8 mouse cellular contexts compared by ENCODE assay signal in genomic region chr2:92742025-92742424, GRCm38 (mm10).
DNase-seq lines count a peak whose midpoint lies in the region; ATAC-seq and TF ChIP-seq lines count a peak whose summit lies in the region.

No protein-coding gene starts in this region.

- WGBS in midbrain, embryonic 11.5 days, result 77% methylated on average over 5 of the region's 5 CpGs
- 81% methylated on average over 5 of the region's 5 CpGs for WGBS in midbrain, embryonic 16.5 days
- 36% methylated on average over 5 of the region's 5 CpGs for WGBS in heart, embryonic 11.5 days (ENCODE audit: insufficient replicate concordance)
- WGBS in large intestine, adult 2 months, result 31% methylated on average over 5 of the region's 5 CpGs
- 49% methylated on average over 5 of the region's 5 CpGs for WGBS in small intestine, adult 2 months
- whole genome bisulfite sequencing in forebrain, postnatal 0 days, result 77% methylated on average over 5 of the region's 5 CpGs

- H3K36me3 ChIP-seq in midbrain, embryonic 11.5 days (ENCODE audit: control insufficient read depth, insufficient read depth, low read length), result no peaks in the 10 kb centered on the region
- H3K36me3 ChIP-seq in midbrain, embryonic 16.5 days (ENCODE audit: control insufficient read depth, insufficient read depth, low read length), result no peaks in the 10 kb centered on the region
- H3K36me3 ChIP-seq in heart, embryonic 11.5 days (ENCODE audit: control insufficient read depth, insufficient read depth, low read length), result no peaks in the 10 kb centered on the region
- no peaks in the 10 kb centered on the region for H3K36me3 ChIP-seq in small intestine, adult 2 months (ENCODE audit: control insufficient read depth, insufficient read depth, low read length)
- H3K36me3 ChIP-seq in forebrain, postnatal 0 days (ENCODE audit: insufficient read depth), result no peaks in the 10 kb centered on the region

- ATAC-seq in midbrain, embryonic 11.5 days (ENCODE audit: low FRiP score), result no peak
- ATAC-seq in midbrain, embryonic 16.5 days, result no peak
- ATAC-seq in heart, embryonic 11.5 days (replicated peaks; ENCODE audit: insufficient number of reproducible peaks, low FRiP score, low TSS enrichment), result peak; percentile 74
- no peak for ATAC-seq in forebrain, postnatal 0 days

- H3K27me3 ChIP-seq in midbrain, embryonic 11.5 days (ENCODE audit: control insufficient read depth, insufficient read depth, low read length), result no peaks in the 10 kb centered on the region
- no peaks in the 10 kb centered on the region for H3K27me3 ChIP-seq in midbrain, embryonic 16.5 days (ENCODE audit: control insufficient read depth, insufficient read depth, low read depth, low read length)
- no peaks in the 10 kb centered on the region for H3K27me3 ChIP-seq in heart, embryonic 11.5 days (ENCODE audit: control insufficient read depth, insufficient read depth, low read length)
- no peaks in the 10 kb centered on the region for H3K27me3 ChIP-seq in small intestine, adult 2 months (ENCODE audit: control insufficient read depth, insufficient read depth, low read length)
- H3K27me3 ChIP-seq in forebrain, postnatal 0 days (ENCODE audit: insufficient read depth, low read length), result no peaks in the 10 kb centered on the region

- TF ChIP-seq CTCF in small intestine, adult 2 months (IDR thresholded peaks at IDR 0.05; ENCODE audit: extremely low read depth, insufficient read length, insufficient replicate concordance, low read depth, low read length), result no peak
- TF ChIP-seq CTCF in forebrain, postnatal 0 days (IDR thresholded peaks at IDR 0.05; ENCODE audit: low read depth), result no peak

- no peak overlapping the region for H3K9ac ChIP-seq in midbrain, embryonic 11.5 days (ENCODE audit: low read length)
- H3K9ac ChIP-seq in midbrain, embryonic 16.5 days (ENCODE audit: low read depth, low read length), result no peak overlapping the region
- H3K9ac ChIP-seq in heart, embryonic 11.5 days (ENCODE audit: low read depth, low read length), result no peak overlapping the region; the same call in 1 of the 2 replicates
- no peak overlapping the region for H3K9ac ChIP-seq in forebrain, postnatal 0 days

- DNase-seq in midbrain, embryonic 11.5 days (ENCODE audit: low spot score, missing footprints), result peak; percentile 67
- peak; percentile 11 for DNase-seq in large intestine, adult 2 months (ENCODE audit: low read depth, low spot score)
- DNase-seq in cerebellum, adult 11 months, result no peak
- DNase-seq in thymus, postnatal 25 days, result no peak
- no peak for DNase-seq in forebrain, postnatal 0 days

- H3K9me3 ChIP-seq in midbrain, embryonic 11.5 days (ENCODE audit: control insufficient read depth, low read length), result no peaks in the 10 kb centered on the region
- H3K9me3 ChIP-seq in midbrain, embryonic 16.5 days (replicated peaks; ENCODE audit: control insufficient read depth, low read length, poor library complexity, severe bottlenecking), result no peaks in the 10 kb centered on the region
- H3K9me3 ChIP-seq in heart, embryonic 11.5 days (replicated peaks; ENCODE audit: control insufficient read depth, low read length), result no peaks in the 10 kb centered on the region
- no peaks in the 10 kb centered on the region for H3K9me3 ChIP-seq in forebrain, postnatal 0 days (ENCODE audit: low read length)

- no peak overlapping the region for H3K4me2 ChIP-seq in midbrain, embryonic 11.5 days
- no peak overlapping the region for H3K4me2 ChIP-seq in midbrain, embryonic 16.5 days (ENCODE audit: low read length)
- H3K4me2 ChIP-seq in heart, embryonic 11.5 days, result peak overlapping the region; percentile 14; the same call in 1 of the 2 replicates
- no peak overlapping the region for H3K4me2 ChIP-seq in forebrain, postnatal 0 days (ENCODE audit: low read depth)

- H3K4me3 ChIP-seq in midbrain, embryonic 11.5 days (ENCODE audit: low read depth, low read length), result no peak overlapping the region
- no peak overlapping the region for H3K4me3 ChIP-seq in midbrain, embryonic 16.5 days (ENCODE audit: low read depth, low read length)
- H3K4me3 ChIP-seq in heart, embryonic 11.5 days (ENCODE audit: low read depth, low read length), result no peak overlapping the region
- peak overlapping the region; percentile 10 for H3K4me3 ChIP-seq in small intestine, adult 2 months (ENCODE audit: low read depth, low read length)
- H3K4me3 ChIP-seq in forebrain, postnatal 0 days (ENCODE audit: low read depth, low read length), result no peak overlapping the region

- H3K27ac ChIP-seq in midbrain, embryonic 11.5 days (ENCODE audit: low read depth, low read length), result no peak overlapping the region
- no peak overlapping the region for H3K27ac ChIP-seq in midbrain, embryonic 16.5 days (ENCODE audit: low read length)
- H3K27ac ChIP-seq in heart, embryonic 11.5 days (ENCODE audit: low read depth, low read length), result peak overlapping the region; percentile 62
- peak overlapping the region; percentile 37 for H3K27ac ChIP-seq in small intestine, adult 2 months (ENCODE audit: insufficient read depth, low read depth, low read length)
- no peak overlapping the region for H3K27ac ChIP-seq in forebrain, postnatal 0 days (ENCODE audit: low read depth, low read length)

- TF ChIP-seq POLR2A in small intestine, adult 2 months (IDR thresholded peaks at IDR 0.05; ENCODE audit: low read depth, low read length), result no peak

- H3K4me1 ChIP-seq in midbrain, embryonic 11.5 days (ENCODE audit: control insufficient read depth, insufficient read depth, low read length), result peaks cover 11% of the 10 kb centered on the region
- H3K4me1 ChIP-seq in midbrain, embryonic 16.5 days (ENCODE audit: control insufficient read depth, insufficient read depth, low read length), result peaks cover 9% of the 10 kb centered on the region
- 0 out of 2 replicates have a peak, but pooled peaks cover 2% of the 10 kb centered on the region for H3K4me1 ChIP-seq in heart, embryonic 11.5 days (ENCODE audit: control insufficient read depth, insufficient read depth, low read length)
- H3K4me1 ChIP-seq in small intestine, adult 2 months (ENCODE audit: control insufficient read depth, insufficient read depth, insufficient read length, low read length), result no peaks in the 10 kb centered on the region
- no peaks in the 10 kb centered on the region for H3K4me1 ChIP-seq in forebrain, postnatal 0 days (ENCODE audit: insufficient read depth)

Comparison
In these comparisons a context has a peak if more than half of its experiments do, and no peak if none do; other contexts are left out.
1. DNase-seq: peak in midbrain, embryonic 11.5 days (single experiment) and large intestine, adult 2 months (single experiment); none in cerebellum, adult 11 months (single experiment), thymus, postnatal 25 days (single experiment) and forebrain, postnatal 0 days (single experiment).
2. H3K27ac ChIP-seq: peak in heart, embryonic 11.5 days (single experiment) and small intestine, adult 2 months (single experiment); none in midbrain, embryonic 11.5 days (single experiment), midbrain, embryonic 16.5 days (single experiment) and forebrain, postnatal 0 days (single experiment).